Mouse (Mus musculus): ENCODE data around the gene Lcmt2.

DNA sequence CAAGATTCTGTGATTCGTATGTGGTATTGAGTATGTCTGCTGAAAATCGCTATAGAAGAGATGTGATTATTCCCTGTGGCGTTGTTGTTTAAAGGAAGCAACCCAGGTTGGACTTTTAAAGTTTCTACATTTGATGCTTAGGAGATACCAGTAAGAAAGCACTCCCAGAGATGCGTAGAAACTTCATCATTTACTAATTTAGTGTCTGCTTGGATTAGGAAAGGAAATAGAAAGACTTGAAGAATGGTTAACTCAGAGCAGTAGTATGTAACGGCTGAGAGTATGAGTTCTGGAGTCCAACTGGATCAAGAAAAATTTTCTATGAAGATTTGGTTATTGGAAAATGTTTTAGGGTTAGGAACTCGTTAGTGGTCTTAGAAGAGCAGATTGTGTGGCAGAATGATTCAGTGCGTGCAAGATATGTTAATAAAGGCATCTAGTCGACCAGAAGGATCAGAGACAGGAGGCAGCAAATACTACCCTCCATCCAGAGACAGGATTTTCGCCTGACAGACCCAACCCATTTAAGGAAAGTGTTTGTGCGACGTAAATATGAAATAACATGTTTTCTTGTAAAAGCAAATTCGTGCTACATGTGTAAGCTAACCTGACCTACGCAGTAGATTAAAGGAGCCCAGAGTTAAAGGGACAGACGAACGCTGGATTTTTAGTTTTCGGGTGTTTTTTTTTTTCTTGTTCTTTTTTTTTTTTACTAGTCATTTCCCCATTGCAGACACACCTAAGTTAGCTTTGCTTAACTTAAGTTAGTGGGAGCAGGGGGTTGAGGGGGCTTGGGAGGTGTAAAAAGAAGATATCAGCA, 973 bp upstream of the Lcmt2 start:
- TF ChIP-seq CTCF (IDR thresholded peaks at IDR 0.05; ENCODE audit: low read depth, low read length) (no peak), TAL1 (conservative IDR thresholded peaks at IDR 0.05; ENCODE audit: low read depth, low read length) (no peak), GATA1 (IDR thresholded peaks at IDR 0.05; ENCODE audit: borderline replicate concordance, low read length) (no peak)

Measured in G1E (cell line).